Mouse (Mus musculus): ENCODE results near the gene Ints11. TPM values are rescaled to one million over a fixed set of nuclear protein-coding genes. Genes with fewer than 3 reads are reported as not detected.

The Ints11 gene
- polyA plus RNA-seq, 1 experiment, result 68.4 TPM

- no peak for TF ChIP-seq CEBPB (IDR thresholded peaks at IDR 0.05; ENCODE audit: low read depth)
- no peak for TF ChIP-seq MAX (IDR thresholded peaks at IDR 0.05)
- no peak for TF ChIP-seq USF1 (IDR thresholded peaks at IDR 0.05; ENCODE audit: low read depth)
- TF ChIP-seq MYOD1 (IDR thresholded peaks at IDR 0.05; ENCODE audit: control insufficient read depth, insufficient read length, low read depth), result no peak
- TF ChIP-seq FOSL1 (IDR thresholded peaks at IDR 0.05; ENCODE audit: insufficient read depth, low read length, poor library complexity, severe bottlenecking), result no peak
- no peak for TF ChIP-seq MYOG (IDR thresholded peaks at IDR 0.05; ENCODE audit: control insufficient read depth, extremely low read depth, insufficient read length)
- no peak for TF ChIP-seq CTCF (IDR thresholded peaks at IDR 0.05; ENCODE audit: control insufficient read depth, insufficient read depth, insufficient read length)
- Histone ChIP-seq H3K27me3 (ENCODE audit: control insufficient read depth, insufficient read depth, insufficient read length) (no peaks in the 10 kb centered on the region), H3ac (ENCODE audit: control insufficient read depth, insufficient read length, low read depth) (no peak overlapping the region), H3K79me3 (ENCODE audit: low read depth) (peaks cover 10% of the 10 kb centered on the region), H3K4me3 (ENCODE audit: insufficient read depth, poor library complexity, severe bottlenecking) (no peak overlapping the region), H3K36me3 (ENCODE audit: control insufficient read depth, insufficient read depth) (peaks cover 9% of the 10 kb centered on the region), H3K79me2 (ENCODE audit: control insufficient read depth, insufficient read depth) (peaks cover 22% of the 10 kb centered on the region)
Observed at GRCm38 (mm10) chr4:155843231-155843630, 26.1 kb upstream of the Ints11 start.

- H3K4me3 ChIP-seq (ENCODE audit: insufficient read depth, poor library complexity, severe bottlenecking), result peak within 1 kb of the TSS; percentile 76
- H3ac ChIP-seq (ENCODE audit: control insufficient read depth, insufficient read length, low read depth), result peak within 1 kb of the TSS; percentile 81
- H3K79me2 ChIP-seq (ENCODE audit: control insufficient read depth, insufficient read depth), result peaks cover 46% of the 10 kb centered on the region
- TF ChIP-seq MYOG (IDR thresholded peaks at IDR 0.05; ENCODE audit: control insufficient read depth, extremely low read depth, insufficient read length) (no peak), CTCF (IDR thresholded peaks at IDR 0.05; ENCODE audit: control insufficient read depth, insufficient read depth, insufficient read length) (peak; percentile 90)
- peaks cover 44% of the 10 kb centered on the region for H3K79me3 ChIP-seq (ENCODE audit: low read depth)
- no peaks in the 10 kb centered on the region for H3K27me3 ChIP-seq (ENCODE audit: control insufficient read depth, insufficient read depth, insufficient read length)
- peaks cover 14% of the 10 kb centered on the region for H3K36me3 ChIP-seq (ENCODE audit: control insufficient read depth, insufficient read depth)
Observed at GRCm38 (mm10) chr4:155846871-155847578, 22.3 kb upstream of the Ints11 start, which contains the start of gene Dvl1. TSS of gene Dvl1 (plus strand) at chr4:155847402.

GRCm38 (mm10) chr4:155847591-155848352 lies 21.6 kb upstream of the Ints11 start:
- TF ChIP-seq CEBPB (IDR thresholded peaks at IDR 0.05; ENCODE audit: low read depth) (no peak), MYOD1 (IDR thresholded peaks at IDR 0.05; ENCODE audit: control insufficient read depth, insufficient read length, low read depth) (no peak), MYOG (IDR thresholded peaks at IDR 0.05; ENCODE audit: control insufficient read depth, extremely low read depth, insufficient read length) (no peak), FOSL1 (IDR thresholded peaks at IDR 0.05; ENCODE audit: insufficient read depth, low read length, poor library complexity, severe bottlenecking) (no peak), CTCF (IDR thresholded peaks at IDR 0.05; ENCODE audit: control insufficient read depth, insufficient read depth, insufficient read length) (peak; percentile 22), USF1 (IDR thresholded peaks at IDR 0.05; ENCODE audit: low read depth) (no peak), MAX (IDR thresholded peaks at IDR 0.05) (no peak)
- peak overlapping the region; percentile 76 for H3K4me3 ChIP-seq (ENCODE audit: insufficient read depth, poor library complexity, severe bottlenecking)
- peak overlapping the region; percentile 81 for H3ac ChIP-seq (ENCODE audit: control insufficient read depth, insufficient read length, low read depth)
- peaks cover 54% of the 10 kb centered on the region for H3K79me2 ChIP-seq (ENCODE audit: control insufficient read depth, insufficient read depth)
- no peaks in the 10 kb centered on the region for H3K27me3 ChIP-seq (ENCODE audit: control insufficient read depth, insufficient read depth, insufficient read length)
- peaks cover 51% of the 10 kb centered on the region for H3K79me3 ChIP-seq (ENCODE audit: low read depth)
- H3K36me3 ChIP-seq (ENCODE audit: control insufficient read depth, insufficient read depth), result peaks cover 9% of the 10 kb centered on the region

GRCm38 (mm10) chr4:155848434-155849095 lies 20.8 kb upstream of the Ints11 start:
- Histone ChIP-seq H3K27me3 (ENCODE audit: control insufficient read depth, insufficient read depth, insufficient read length) (no peaks in the 10 kb centered on the region), H3K36me3 (ENCODE audit: control insufficient read depth, insufficient read depth) (peaks cover 5% of the 10 kb centered on the region), H3K79me3 (ENCODE audit: low read depth) (peaks cover 56% of the 10 kb centered on the region), H3K79me2 (ENCODE audit: control insufficient read depth, insufficient read depth) (peaks cover 61% of the 10 kb centered on the region), H3K4me3 (ENCODE audit: insufficient read depth, poor library complexity, severe bottlenecking) (peak overlapping the region; percentile 76), H3ac (ENCODE audit: control insufficient read depth, insufficient read length, low read depth) (peak overlapping the region; percentile 43)
- no peak for TF ChIP-seq USF1 (IDR thresholded peaks at IDR 0.05; ENCODE audit: low read depth)
- no peak for TF ChIP-seq MYOG (IDR thresholded peaks at IDR 0.05; ENCODE audit: control insufficient read depth, extremely low read depth, insufficient read length)
- no peak for TF ChIP-seq CEBPB (IDR thresholded peaks at IDR 0.05; ENCODE audit: low read depth)
- no peak for TF ChIP-seq MAX (IDR thresholded peaks at IDR 0.05)
- TF ChIP-seq CTCF (IDR thresholded peaks at IDR 0.05; ENCODE audit: control insufficient read depth, insufficient read depth, insufficient read length), result no peak
- no peak for TF ChIP-seq FOSL1 (IDR thresholded peaks at IDR 0.05; ENCODE audit: insufficient read depth, low read length, poor library complexity, severe bottlenecking)

- Histone ChIP-seq H3K79me3 (ENCODE audit: low read depth) (peaks cover 56% of the 10 kb centered on the region), H3K79me2 (ENCODE audit: control insufficient read depth, insufficient read depth) (peaks cover 66% of the 10 kb centered on the region), H3K36me3 (ENCODE audit: control insufficient read depth, insufficient read depth) (peaks cover 7% of the 10 kb centered on the region), H3K27me3 (ENCODE audit: control insufficient read depth, insufficient read depth, insufficient read length) (no peaks in the 10 kb centered on the region), H3ac (ENCODE audit: control insufficient read depth, insufficient read length, low read depth) (no peak overlapping the region), H3K4me3 (ENCODE audit: insufficient read depth, poor library complexity, severe bottlenecking) (no peak overlapping the region)
- TF ChIP-seq MAX (IDR thresholded peaks at IDR 0.05), result no peak
- TF ChIP-seq MYOD1 (IDR thresholded peaks at IDR 0.05; ENCODE audit: control insufficient read depth, insufficient read length, low read depth), result no peak
Observed at GRCm38 (mm10) chr4:155849391-155849790, 20.0 kb upstream of the Ints11 start.
